Mouse (Mus musculus) neural tube, embryonic 11.5 days (tissue): ENCODE measurements around the gene Kat2b. TPM values are rescaled to one million over a fixed set of nuclear protein-coding genes. Genes with fewer than 3 reads are reported as not detected.

Experiments
- ATAC-seq: fragments of 200-750 bp; cut with Nextera tagmentation; 2 replicates; pipeline ENCODE4 v1.8.0; 2017; ENCODE audit warnings: moderate number of reproducible peaks, mild to moderate bottlenecking, moderate TSS enrichment, moderate library complexity; ENCODE audit not compliant: insufficient read depth, low FRiP score, low TSS enrichment
- DNase-seq: peaks from one replicate; pipeline ENCODE4 v3.0.0-alpha.2; 2015; ENCODE audit warnings: low spot score
- H3K27ac ChIP-seq: fragments of 300-500 bp; sonication (generic); 2 replicates; pipeline ENCODE4 v1.5.1; 2014; ENCODE audit warnings: low read depth, mild to moderate bottlenecking, low read length
- H3K27me3 ChIP-seq: fragments of 300-500 bp; sonication (generic); 2 replicates; pipeline ENCODE4 v1.6.1; 2014; ENCODE audit warnings: mild to moderate bottlenecking, low read length, mixed read lengths; ENCODE audit not compliant: control insufficient read depth, insufficient read depth
- H3K36me3 ChIP-seq: fragments of 300-500 bp; sonication (generic); 2 replicates; pipeline ENCODE4 v1.6.1; 2014; ENCODE audit warnings: mild to moderate bottlenecking, low read length, moderate library complexity, mixed read lengths; ENCODE audit not compliant: control insufficient read depth, insufficient read depth
- H3K4me1 ChIP-seq: fragments of 300-500 bp; sonication (generic); 2 replicates; pipeline ENCODE4 v1.6.1; 2014; ENCODE audit warnings: low read length, mixed read lengths; ENCODE audit not compliant: control insufficient read depth, insufficient read depth
- H3K4me2 ChIP-seq: fragments of 300-500 bp; sonication (generic); 2 replicates; pipeline ENCODE4 v1.6.1; 2014; ENCODE audit warnings: low read depth, mild to moderate bottlenecking, moderate library complexity
- H3K4me3 ChIP-seq: fragments of 300-500 bp; sonication (generic); 2 replicates; pipeline ENCODE4 v1.5.1; 2014; ENCODE audit warnings: low read depth, low read length
- H3K9ac ChIP-seq: fragments of 300-500 bp; sonication (generic); 2 replicates; pipeline ENCODE4 v1.6.1; 2014; ENCODE audit warnings: mild to moderate bottlenecking, low read length
- H3K9me3 ChIP-seq: fragments of 300-500 bp; sonication (generic); 2 replicates; pipeline ENCODE4 v1.6.1; 2016; ENCODE audit warnings: low read length; ENCODE audit not compliant: control insufficient read depth
- WGBS: fragments of 180-500 bp; shearing (Covaris S2); extraction: QIAGEN DNeasy Blood & Tissue Kit; methylation state at CpG from one replicate; pipeline ENCODE4 v1.1.7; 2014; 5-methylcytosine and 5-hydroxymethylcytosine counted together
- polyA plus RNA-seq: library from polyadenylated mRNA; unstranded; fragments of >200 nt; fragmentation: Nextera tagmentation; extraction: Ambion mirVana; gene quantifications from 2 replicates; pipeline ENCODE4 v1.2.1, GENCODE M21; 2014

The Kat2b gene
- polyA plus RNA-seq, 1 experiment from 2014 or later, result 5.2 TPM

- 74% methylated on average over 14 of the region's 14 CpGs for WGBS
- no peaks in the 10 kb centered on the region for H3K27me3 ChIP-seq
- H3K4me1 ChIP-seq, result no peaks in the 10 kb centered on the region
- no peak overlapping the region for H3K4me2 ChIP-seq
- no peak overlapping the region for H3K27ac ChIP-seq
- peak; percentile 45; the same call in 1 of the 2 replicates for ATAC-seq
- H3K4me3 ChIP-seq, result no peak overlapping the region
- DNase-seq, result peak; percentile 34
- no peak overlapping the region for H3K9ac ChIP-seq
- H3K36me3 ChIP-seq, result no peaks in the 10 kb centered on the region
- H3K9me3 ChIP-seq, result no peaks in the 10 kb centered on the region
Measured at GRCm38 (mm10) chr17:53587074-53587851, 20.6 kb downstream of the Kat2b start.

- Histone ChIP-seq H3K27me3 (no peaks in the 10 kb centered on the region), H3K27ac (no peak overlapping the region), H3K4me2 (no peak overlapping the region), H3K9me3 (no peaks in the 10 kb centered on the region), H3K36me3 (no peaks in the 10 kb centered on the region), H3K4me3 (no peak overlapping the region), H3K4me1 (no peaks in the 10 kb centered on the region), H3K9ac (no peak overlapping the region)
- no peak for DNase-seq
- ATAC-seq, result no peak
- WGBS, result 78% methylated on average over 9 of the region's 9 CpGs
Measured at GRCm38 (mm10) chr17:53588097-53588855, 21.6 kb downstream of the Kat2b start.

- H3K4me3 ChIP-seq, result no peak overlapping the region
- WGBS, result 94% methylated on average over 6 of the region's 6 CpGs
- H3K4me1 ChIP-seq, result no peaks in the 10 kb centered on the region
- H3K9ac ChIP-seq, result no peak overlapping the region
- no peak for DNase-seq
- no peak for ATAC-seq
- no peaks in the 10 kb centered on the region for H3K27me3 ChIP-seq
- H3K36me3 ChIP-seq, result no peaks in the 10 kb centered on the region
- H3K4me2 ChIP-seq, result no peak overlapping the region
- H3K9me3 ChIP-seq, result no peaks in the 10 kb centered on the region
- no peak overlapping the region for H3K27ac ChIP-seq
Measured at GRCm38 (mm10) chr17:53590110-53590509, 23.4 kb downstream of the Kat2b start.

GRCm38 (mm10) chr17:53591910-53592309 lies 25.2 kb downstream of the Kat2b start:
- H3K36me3 ChIP-seq, result no peaks in the 10 kb centered on the region
- no peak for ATAC-seq
- H3K4me2 ChIP-seq, result no peak overlapping the region
- 92% methylated on average over 5 of the region's 5 CpGs for WGBS
- H3K9ac ChIP-seq, result no peak overlapping the region
- no peak for DNase-seq
- no peaks in the 10 kb centered on the region for H3K27me3 ChIP-seq
- no peaks in the 10 kb centered on the region for H3K9me3 ChIP-seq
- no peak overlapping the region for H3K27ac ChIP-seq
- H3K4me3 ChIP-seq, result no peak overlapping the region
- no peaks in the 10 kb centered on the region for H3K4me1 ChIP-seq

- no peak for ATAC-seq
- Histone ChIP-seq H3K9ac (no peak overlapping the region), H3K4me1 (no peaks in the 10 kb centered on the region), H3K27me3 (no peaks in the 10 kb centered on the region), H3K9me3 (no peaks in the 10 kb centered on the region), H3K4me2 (no peak overlapping the region), H3K36me3 (no peaks in the 10 kb centered on the region), H3K27ac (no peak overlapping the region), H3K4me3 (no peak overlapping the region)
- 88% methylated on average over 4 of the region's 4 CpGs for WGBS
- no peak for DNase-seq
Measured at GRCm38 (mm10) chr17:53594590-53594989, 27.9 kb downstream of the Kat2b start.

- DNase-seq (no peak), ATAC-seq (no peak)
- Histone ChIP-seq H3K9me3 (no peaks in the 10 kb centered on the region), H3K4me1 (no peaks in the 10 kb centered on the region), H3K27ac (no peak overlapping the region), H3K9ac (no peak overlapping the region), H3K36me3 (no peaks in the 10 kb centered on the region), H3K4me3 (no peak overlapping the region), H3K4me2 (no peak overlapping the region), H3K27me3 (no peaks in the 10 kb centered on the region)
- WGBS, result 89% methylated on average over 8 of the region's 8 CpGs
Measured at GRCm38 (mm10) chr17:53595527-53595926, 28.9 kb downstream of the Kat2b start.

GRCm38 (mm10) chr17:53596314-53596882 lies 29.7 kb downstream of the Kat2b start:
- no peak overlapping the region for H3K4me2 ChIP-seq
- 52% methylated on average over 3 of the region's 3 CpGs for WGBS
- no peaks in the 10 kb centered on the region for H3K27me3 ChIP-seq
- H3K9ac ChIP-seq, result no peak overlapping the region
- H3K4me1 ChIP-seq, result no peaks in the 10 kb centered on the region
- no peaks in the 10 kb centered on the region for H3K36me3 ChIP-seq
- no peak for DNase-seq
- H3K4me3 ChIP-seq, result no peak overlapping the region
- H3K27ac ChIP-seq, result no peak overlapping the region
- no peak for ATAC-seq
- no peaks in the 10 kb centered on the region for H3K9me3 ChIP-seq

- Histone ChIP-seq H3K27me3 (no peaks in the 10 kb centered on the region), H3K4me3 (no peak overlapping the region), H3K9ac (no peak overlapping the region), H3K27ac (no peak overlapping the region), H3K4me1 (no peaks in the 10 kb centered on the region), H3K36me3 (no peaks in the 10 kb centered on the region), H3K9me3 (no peaks in the 10 kb centered on the region), H3K4me2 (no peak overlapping the region)
- DNase-seq (no peak), ATAC-seq (no peak)
- 85% methylated on average over 11 of the region's 11 CpGs for WGBS
Measured at GRCm38 (mm10) chr17:53596941-53597790, 30.5 kb downstream of the Kat2b start.
